Mouse (Mus musculus): ENCODE data around the gene Capn5. TPM values are rescaled to one million over a fixed set of nuclear protein-coding genes. Genes with fewer than 3 reads are reported as not detected.
"Not testable (repeated sequence)": the region's sequence is repeated elsewhere in the genome, so short reads cannot be mapped to it uniquely, and the experiment has no call there.

The Capn5 gene
- polyA plus RNA-seq (2012; rRNA removed) = 16.2 and 24.7 TPM in 2 replicates

DNA sequence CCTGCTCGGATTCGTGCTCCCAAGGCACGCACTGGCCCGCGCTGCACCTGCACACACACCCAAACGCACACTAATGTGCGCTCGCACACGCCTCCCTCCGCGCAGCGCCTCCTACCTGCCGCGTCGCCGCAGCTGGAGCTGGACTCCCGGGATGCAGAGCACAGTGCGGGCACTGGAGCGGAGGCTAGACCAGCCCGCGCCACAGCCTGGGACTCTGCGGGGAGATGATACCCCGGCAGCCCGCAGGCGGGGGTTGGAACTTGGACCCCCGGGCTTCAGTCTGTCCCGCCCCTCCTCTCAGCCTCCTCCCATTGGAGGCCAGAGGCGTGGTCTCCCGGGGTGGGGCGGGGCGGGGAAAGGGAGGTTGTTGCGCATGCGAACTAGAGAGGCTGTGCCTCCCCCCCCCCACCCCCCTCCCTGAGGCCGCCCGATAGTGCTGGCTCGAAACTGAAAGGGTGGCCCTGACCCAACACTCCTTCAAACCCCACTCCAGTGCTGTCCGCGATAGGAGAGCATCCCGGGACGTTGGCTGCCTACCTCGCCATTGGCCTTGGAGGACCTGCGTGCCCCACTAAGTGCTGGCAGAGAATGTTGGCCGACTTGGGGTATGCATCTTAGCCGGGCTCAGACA, at the start of gene Capn5:
Gene Capn5, minus strand, starts transcription at position 346 of the 631 bp plus-strand sequence.
- no peak for DNase-seq (ENCODE audit: low read depth, low spot score)
- under 1% methylated on average over 44 of the region's 44 CpGs for WGBS

DNA sequence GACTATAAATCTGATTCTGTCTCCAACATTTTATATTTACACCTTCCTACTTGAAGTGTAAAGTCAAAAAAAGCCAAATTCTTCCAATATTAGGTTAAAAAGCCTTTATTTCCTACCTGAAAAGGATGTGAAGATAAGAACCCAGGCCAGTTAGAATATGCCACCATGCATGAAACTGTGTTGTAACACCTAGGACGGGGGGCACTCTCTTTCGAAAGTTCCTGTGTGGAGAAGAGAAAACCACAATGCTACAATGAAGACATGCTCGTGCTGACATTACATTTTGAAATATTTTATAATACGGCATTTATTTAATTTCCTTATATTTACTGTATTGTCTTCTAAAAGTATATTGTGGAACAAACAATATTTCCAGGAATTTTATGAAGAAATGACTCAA, 45.7 kb upstream of the Capn5 start:
- DNase-seq (ENCODE audit: low read depth, low spot score) = no peak
- WGBS = 94% methylated on average over 4 of the region's 4 CpGs

DNA sequence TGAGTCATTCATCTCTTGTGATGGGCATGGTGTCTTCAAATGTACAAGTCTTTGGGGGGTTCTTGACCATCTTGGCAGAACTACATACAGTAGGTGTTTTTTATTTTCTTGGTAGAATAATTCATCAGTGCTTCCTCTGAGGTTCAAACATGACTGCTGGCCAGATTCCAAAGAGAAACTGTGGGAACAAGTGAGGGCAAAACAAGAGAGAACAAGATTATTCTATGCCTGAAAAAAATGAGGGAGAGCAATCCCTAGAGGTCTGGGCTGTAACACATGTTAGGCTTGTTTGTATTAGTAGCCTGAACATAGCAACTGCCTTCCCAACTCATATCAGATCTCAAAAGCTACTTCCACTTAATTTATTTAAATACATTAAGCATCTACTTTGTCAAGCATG, 38.6 kb upstream of the Capn5 start:
- no peak for DNase-seq (ENCODE audit: low read depth, low spot score)

DNA sequence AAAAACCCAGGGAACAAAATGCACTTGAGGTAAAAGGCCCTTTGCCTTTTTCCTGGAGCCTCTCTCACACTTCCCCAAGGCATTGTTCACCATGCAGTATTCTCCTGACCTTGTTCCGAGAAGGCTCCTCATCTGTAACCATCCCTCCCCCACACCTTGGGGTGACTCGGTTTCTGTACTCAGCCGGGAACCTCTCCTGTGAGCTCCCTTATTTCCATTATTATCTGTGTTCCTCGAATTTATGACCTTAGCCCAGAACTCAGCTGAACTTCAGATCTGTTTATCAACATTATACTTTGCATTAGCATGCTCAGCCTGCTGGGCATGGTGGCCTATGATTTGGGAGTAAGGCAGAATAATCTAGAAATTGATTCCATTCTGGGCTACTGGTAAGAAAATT, 24.9 kb upstream of the Capn5 start:
- no peak for DNase-seq (ENCODE audit: low read depth, low spot score)
- 43% methylated on average over 4 of the region's 4 CpGs for WGBS

DNA sequence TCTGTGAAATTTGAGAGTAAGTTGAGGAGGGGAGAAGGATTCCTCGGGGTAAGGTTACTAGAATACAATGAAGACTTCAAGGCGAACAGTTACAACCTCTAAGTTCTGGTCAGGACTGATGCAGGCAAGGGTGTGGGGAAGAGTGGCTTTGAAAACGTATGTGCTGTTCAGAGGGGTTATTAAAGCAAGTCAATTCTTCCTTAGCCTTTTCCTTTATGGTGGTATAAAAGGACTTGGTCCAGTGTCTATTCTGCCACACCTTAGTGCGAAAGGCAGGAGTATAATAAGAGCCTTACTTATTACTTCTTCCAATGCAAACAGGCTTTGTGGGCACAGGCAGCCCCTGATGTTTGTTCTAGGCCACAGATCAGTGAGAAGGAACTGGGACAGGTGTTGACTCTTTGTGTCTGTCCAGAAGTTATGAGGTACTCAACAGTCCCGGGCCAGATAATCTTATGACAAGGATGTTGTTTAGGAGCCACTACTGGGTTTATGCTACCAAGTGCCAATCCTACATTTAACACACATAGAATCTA, 23.5 kb upstream of the Capn5 start:
- 35% methylated on average over 5 of the region's 5 CpGs for WGBS
- no peak for DNase-seq (ENCODE audit: low read depth, low spot score)

DNA sequence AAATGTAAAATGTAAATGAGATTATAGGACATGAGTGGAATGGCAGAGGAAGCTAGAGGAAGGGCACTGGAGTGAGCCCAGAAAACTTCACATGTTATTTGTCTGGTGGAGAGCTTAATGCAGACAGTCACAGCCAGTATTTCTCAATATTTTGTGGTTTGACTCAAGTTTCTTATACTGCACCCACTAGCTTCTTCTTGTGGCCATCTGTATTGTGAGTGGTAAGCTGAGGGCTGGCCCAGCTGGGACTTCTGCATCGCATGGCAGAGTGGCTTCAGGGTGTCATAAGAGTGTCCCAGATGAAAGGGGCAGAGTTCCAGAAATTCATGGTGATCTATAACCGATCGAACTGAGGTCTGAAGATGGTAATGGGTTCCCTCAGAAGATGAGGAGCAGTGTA, 22.3 kb upstream of the Capn5 start:
- 90% methylated on average over 3 of the region's 3 CpGs for WGBS
- DNase-seq (ENCODE audit: low read depth, low spot score) = no peak

DNA sequence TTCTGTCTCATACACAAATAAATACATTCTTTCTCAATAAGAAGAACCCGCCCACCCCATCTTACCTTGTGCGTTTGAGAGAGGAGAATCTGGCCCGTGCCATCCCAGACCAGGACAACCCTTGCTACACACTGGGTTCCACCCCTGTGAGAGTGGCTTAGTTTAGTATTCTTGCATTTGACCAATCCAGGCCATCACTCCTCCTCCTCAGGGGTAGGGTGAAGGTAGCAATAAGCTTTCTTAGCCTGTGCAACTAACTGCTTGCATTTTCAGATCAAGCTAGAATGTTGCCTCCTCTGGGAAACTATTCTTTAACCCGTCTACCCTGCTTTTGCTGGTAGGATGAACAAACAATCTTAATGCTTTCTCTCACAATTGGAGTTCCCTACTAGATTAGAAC, 21.3 kb upstream of the Capn5 start, which contains the start of gene B3gnt6:
Gene B3gnt6, minus strand, starts transcription at position 101 of the 400 bp plus-strand sequence.
- no peak for DNase-seq (ENCODE audit: low read depth, low spot score)
- WGBS = 84% methylated on average over 4 of the region's 4 CpGs

DNA sequence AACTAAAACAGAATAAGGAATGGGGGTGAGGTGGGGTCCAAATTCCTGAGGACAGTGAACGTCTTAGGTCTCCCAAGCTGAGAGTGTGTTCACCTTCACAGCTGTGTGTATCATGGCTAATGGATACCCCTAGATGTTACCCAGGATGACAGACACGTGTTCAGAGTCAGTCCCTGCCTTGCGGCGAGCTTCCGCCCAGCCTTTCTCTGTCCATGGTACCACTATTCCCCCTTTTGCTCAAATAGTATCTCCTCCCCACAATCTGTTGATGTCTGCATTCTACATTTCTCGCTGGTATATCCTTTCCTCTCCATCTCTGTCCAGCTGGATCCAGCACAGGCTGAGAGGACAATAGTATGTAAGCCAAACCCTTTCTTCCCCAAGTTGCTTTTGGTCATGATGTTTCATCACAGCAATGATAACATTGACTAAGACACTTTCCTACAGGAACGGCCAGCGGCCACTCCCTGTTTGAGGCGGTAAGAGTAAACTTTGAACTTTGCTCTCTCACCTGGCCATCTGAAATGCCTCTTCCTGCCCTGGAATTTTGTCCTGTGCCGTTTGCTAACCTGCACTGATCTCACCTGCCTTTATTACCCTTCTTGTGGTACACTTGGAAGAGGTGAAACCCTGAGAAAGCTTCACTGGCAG, 17.2 kb upstream of the Capn5 start:
- 20% methylated on average over 10 of the region's 10 CpGs for WGBS
- DNase-seq (ENCODE audit: low read depth, low spot score) = no peak

DNA sequence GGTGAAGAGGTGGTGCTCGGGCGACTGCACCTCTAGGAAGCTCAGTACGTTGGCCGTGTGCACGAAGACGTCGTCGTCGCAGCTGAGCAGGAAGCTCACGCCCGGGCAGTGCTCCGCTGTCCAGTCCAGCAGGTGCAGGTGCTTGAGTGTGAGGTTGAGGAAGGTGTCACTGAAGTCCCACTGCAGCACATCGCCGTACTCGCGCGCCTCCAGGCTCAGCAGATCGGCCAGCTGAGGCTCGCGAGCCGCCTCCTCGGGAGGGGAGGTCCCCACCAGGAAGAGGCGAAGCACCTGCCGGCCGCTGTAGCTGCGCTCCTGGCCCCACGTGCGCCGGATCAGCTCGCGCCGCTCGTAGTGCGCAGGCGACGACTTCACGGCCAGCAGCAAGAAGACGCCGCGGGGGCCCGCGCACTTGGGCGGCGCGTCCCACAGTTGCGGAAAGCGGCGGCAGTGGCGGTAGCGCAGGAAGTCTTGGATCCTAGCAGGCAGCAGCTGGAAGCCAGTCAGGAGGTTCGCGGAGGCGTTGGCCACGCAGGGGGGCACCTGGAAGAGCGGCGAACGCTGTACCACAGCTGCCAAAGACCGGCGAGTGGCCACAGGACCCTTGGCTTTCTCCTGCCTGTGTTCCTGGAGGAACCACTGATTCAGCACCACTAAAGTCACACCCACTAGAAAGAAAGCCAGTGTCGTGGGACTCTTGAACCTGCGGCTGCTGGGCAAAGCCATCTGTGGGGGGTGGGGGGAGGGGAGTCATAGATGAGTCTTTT, 16.1 kb upstream of the Capn5 start:
- DNase-seq (ENCODE audit: low read depth, low spot score) = no peak
- under 1% methylated on average over 61 of the region's 61 CpGs for WGBS

DNA sequence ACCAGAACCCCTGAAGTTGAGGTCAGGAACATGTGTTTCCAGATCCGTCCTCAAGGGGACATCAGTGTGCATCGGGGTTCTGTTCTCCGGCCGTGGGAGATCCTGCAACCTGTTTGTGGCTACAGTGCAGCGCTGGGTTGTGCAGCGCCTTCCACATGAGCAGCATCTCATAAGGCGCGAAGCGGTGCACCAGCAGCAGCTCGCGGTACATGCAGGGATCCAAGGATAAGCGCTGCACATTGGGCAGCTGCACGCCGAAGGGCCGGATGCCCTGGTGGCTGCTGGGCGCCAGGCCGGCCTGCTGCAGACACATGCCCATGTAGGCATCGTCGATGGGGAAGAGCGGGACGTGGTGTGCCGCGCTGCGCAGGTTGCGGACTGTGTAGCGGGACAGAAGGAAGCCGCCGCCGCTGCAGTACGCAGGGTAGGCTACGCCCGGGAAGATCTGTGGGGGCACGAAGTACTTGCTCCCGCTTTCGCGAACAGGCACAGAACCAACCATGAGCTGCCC, 15.5 kb upstream of the Capn5 start:
- DNase-seq (ENCODE audit: low read depth, low spot score) = no peak
- 5% methylated on average over 36 of the region's 36 CpGs for WGBS

DNA sequence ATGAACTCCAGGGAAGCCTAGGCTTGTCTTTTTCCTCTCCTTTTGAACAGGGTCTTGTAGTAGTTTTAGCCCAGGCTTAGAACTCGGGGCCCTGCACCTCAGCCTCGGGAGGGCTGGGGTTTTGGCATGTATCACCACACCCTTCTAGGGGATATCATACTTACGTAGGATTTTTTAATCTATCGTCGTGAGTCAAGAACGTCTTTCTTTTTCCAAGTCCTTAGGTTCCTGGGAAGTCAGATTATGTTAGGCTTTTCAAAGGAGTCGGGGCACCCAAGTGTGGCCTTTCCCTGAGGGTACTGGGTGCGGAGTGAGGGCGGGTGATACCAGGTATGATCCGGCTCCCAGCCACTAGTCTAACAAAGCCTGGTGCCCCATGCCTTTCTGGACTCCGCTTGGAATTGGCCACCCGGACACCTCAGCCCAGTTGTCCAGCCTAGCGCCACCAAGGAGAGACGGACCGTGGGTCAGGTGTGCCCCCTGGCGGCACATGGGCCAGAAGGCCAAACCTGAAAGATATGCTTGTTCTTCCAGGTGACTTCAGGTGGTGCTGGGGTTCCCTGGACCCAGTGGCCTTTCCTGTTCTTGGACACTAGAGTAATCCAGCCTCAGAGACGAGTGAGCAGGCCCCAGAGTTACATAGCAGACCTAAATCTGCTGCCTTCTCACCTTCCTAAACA, 13.6 kb upstream of the Capn5 start:
- DNase-seq (ENCODE audit: low read depth, low spot score) = no peak
- 70% methylated on average over 17 of the region's 17 CpGs for whole genome bisulfite sequencing

DNA sequence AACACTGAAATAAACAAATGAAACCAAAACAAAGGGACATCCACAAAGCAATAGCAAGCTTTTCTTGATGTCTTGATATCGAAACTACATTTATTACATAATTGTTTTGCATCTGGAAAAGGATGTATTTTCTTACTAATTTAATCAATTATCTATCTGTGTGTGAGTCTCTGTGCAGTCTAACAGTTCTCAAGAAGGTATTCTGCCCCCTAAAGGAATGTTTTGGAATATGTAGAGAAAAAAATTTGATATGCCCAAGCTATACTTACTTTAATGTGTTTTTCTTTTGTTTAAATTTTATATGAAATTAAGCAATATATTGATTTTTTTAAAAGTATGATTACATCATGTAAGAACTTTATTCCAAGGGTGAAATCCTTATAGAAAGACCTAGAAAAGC, 12.5 kb upstream of the Capn5 start:
- DNase-seq (ENCODE audit: low read depth, low spot score) = no peak

DNA sequence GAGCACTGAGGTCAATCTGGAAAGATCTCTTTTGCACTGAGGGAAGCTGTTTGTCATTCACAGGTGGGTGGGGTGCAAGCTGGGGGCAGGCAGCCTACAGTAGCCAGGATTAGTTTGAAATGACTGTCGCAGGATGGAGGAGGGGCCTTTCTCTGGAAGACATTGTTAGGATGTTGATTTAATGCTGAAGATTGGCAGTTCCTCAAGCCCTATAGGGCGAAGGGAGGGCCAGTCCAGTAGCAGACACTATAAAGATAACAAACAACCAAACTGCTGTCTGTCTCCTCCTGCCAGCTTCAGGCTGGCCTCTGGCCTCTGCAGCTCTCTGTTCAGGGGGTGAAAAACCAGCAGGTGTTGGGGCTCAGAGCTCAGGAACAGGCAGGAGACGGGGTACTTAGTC, 11.7 kb upstream of the Capn5 start:
- WGBS = 22% methylated on average over 3 of the region's 3 CpGs

More for the DNA sequence above, 12.5 kb upstream of the Capn5 start:
- WGBS = 83% methylated on average over 1 of the region's 1 CpGs

DNA sequence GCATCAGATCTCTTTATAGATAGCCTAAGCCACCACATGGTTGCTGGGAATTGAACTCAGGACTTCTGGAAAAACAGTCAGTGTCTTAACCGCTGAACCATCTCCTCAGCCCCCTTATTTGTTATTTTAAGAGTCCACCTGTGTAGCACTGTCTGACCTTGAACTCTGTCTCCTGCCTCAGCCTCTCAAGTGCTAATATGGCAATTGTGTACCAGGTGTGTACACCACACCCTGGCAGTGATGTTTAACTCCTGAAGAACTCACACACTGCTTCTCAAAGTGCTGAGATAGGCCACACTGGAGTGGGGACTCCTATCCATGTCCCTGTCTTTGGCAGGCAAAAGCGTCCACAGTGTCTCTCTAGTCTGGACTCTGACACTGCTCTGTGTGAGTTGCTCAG, 10.6 kb upstream of the Capn5 start:
- DNase-seq (ENCODE audit: low read depth, low spot score) = no peak
- 83% methylated on average over 2 of the region's 2 CpGs for WGBS

More for the DNA sequence above, 11.7 kb upstream of the Capn5 start:
- DNase-seq (ENCODE audit: low read depth, low spot score) = no peak

DNA sequence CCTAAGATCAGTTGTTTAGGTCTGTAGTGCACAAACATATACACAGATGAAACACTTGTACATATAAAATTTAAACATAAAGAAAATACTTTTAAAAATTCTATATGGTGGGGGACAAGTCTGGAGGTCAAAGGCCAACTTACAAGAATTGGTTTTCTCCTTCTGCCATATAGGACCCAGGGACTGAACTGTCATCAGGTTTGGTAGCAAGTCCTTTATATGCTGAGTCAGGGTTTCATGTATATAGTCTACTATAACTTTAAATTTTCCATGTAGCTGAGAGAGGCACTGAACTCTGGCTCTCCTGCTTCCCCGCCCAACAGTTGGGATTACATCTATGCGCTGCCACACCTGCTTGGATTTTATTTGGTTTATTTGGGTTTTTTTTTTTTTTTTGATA, 10.2 kb upstream of the Capn5 start:
- WGBS = 71% methylated on average over 2 of the region's 2 CpGs

DNA sequence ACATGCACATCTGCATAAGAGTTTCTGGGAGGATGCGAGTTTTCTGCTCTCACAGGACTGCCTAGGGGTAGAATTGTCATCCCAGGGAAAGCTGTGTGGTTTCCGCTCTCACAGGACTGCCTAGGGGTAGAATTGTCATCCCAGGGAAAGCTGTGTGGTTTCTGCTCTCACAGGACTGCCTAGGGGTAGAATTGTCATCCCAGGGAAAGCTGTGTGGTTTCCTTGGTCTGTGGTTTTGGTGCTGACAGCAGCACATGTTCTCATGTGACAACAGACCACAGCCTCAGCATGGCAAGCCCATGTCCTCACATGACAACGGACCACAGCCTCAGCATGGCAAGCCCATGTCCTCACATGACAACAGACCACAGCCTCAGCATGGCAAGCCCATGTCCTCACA, 9.3 kb upstream of the Capn5 start:
- not testable (repeated sequence) for DNase-seq (ENCODE audit: low read depth, low spot score)
- WGBS = 87% methylated on average over 3 of the region's 3 CpGs

More for the DNA sequence above, 10.2 kb upstream of the Capn5 start:
- DNase-seq (ENCODE audit: low read depth, low spot score) = no peak

DNA sequence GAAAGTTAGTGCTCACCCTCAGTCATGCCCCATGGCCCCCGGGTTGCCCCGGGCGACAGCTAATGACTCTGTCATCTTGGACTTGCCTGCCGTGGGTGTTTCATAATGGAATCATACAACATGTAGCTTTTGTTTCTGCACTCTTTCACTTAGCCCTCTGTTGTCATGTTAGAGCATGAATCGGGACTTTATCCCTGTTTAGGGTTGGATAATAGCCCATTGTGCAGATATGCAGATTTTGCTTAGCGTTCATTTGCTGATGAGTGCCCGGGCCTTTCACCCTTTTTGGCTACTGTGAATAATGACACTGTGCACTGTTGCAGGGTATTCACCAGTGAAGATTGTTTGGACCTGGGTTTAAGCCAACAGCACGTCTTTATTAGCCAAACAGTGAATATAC, 8.6 kb upstream of the Capn5 start:
- 45% methylated on average over 8 of the region's 8 CpGs for WGBS

DNA sequence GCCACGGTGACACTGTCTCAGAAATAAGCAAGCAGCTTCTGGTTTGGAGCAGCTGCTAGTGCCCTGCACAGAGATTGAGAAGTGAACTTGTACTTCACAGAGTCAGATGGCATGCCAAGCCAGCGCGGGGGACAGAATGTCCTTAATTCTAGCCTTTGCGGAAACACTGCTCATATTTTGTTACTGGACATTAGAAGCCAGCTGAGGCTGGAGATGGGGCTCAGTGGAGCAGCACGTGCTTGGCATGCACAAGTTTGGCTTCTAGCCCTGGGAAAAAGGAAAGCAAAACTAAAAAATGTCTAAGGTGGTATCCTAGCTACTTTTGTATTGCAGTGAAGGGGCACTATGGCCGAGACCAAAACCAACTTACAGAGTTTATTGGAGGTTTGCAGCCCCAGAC, 7.3 kb upstream of the Capn5 start:
- WGBS = 61% methylated on average over 6 of the region's 6 CpGs
- no peak for DNase-seq (ENCODE audit: low read depth, low spot score)

More for the DNA sequence above, 8.6 kb upstream of the Capn5 start:
- no peak for DNase-seq (ENCODE audit: low read depth, low spot score)

DNA sequence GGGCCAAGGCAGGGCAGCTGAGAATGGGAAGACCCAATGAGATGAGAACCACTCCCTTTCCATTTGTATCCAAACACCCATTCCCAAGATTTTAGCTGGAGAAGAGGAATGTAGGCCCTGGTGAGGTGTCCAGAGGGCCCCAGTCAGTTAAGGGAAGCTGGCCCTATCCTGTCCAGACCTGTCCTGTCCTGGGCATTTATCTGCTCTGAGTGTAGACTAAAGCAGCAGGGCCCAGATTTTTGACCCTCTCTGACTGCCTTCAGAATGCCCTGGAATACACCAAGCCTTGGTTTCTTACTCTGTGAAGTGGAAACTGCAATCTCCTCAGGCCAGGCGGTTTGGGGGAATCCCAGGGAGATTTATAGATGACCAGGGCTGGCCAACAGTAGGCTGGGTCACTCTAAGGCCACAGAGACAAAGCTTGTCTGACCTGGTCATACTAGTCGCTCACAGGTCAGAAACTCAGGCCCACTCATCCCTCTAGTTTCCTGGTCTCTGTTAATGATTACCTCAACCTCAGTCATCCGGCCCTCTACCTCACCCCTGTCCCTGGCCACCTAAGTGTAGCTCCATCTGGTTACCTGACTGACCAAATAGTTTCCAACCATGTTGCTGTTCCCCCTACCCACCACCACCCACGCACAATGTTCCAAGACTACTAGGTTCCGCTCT, 622 bp upstream of the Capn5 start:
- DNase-seq (ENCODE audit: low read depth, low spot score) = no peak
- 40% methylated on average over 5 of the region's 5 CpGs for WGBS

Data from large intestine, adult 2 months (tissue).